Mouse (Mus musculus) liver, adult 2 months (tissue): ENCODE measurements around the gene Pet117. TPM values are rescaled to one million over a fixed set of nuclear protein-coding genes. Genes with fewer than 3 reads are reported as not detected.

ENCODE experiments used
- DNase-seq: peaks from one replicate; pipeline ENCODE4 v3.0.0-alpha.2; 2011; ENCODE audit warnings: low read depth, low spot score; ENCODE audit errors: extremely low read depth
- H3K27ac ChIP-seq: fragments of 200-500 bp; replicated peaks from 2 replicates; pipeline ENCODE4 v1.5.1; 2012; ENCODE audit warnings: low read depth, mild to moderate bottlenecking, control low read depth, inconsistent platforms, low read length; ENCODE audit not compliant: insufficient read depth
- H3K27me3 ChIP-seq: fragments of 200-500 bp; 2 replicates; pipeline ENCODE4 v1.6.1; 2012; ENCODE audit warnings: mild to moderate bottlenecking, moderate library complexity, low read length, inconsistent platforms; ENCODE audit not compliant: control insufficient read depth, insufficient read depth
- H3K36me3 ChIP-seq: fragments of 200-500 bp; 2 replicates; pipeline ENCODE4 v1.6.1; 2012; ENCODE audit warnings: low read length, inconsistent platforms; ENCODE audit not compliant: control insufficient read depth, insufficient read depth
- H3K4me1 ChIP-seq: fragments of 200-500 bp; 2 replicates; pipeline ENCODE4 v1.6.1; 2011; ENCODE audit warnings: low read length; ENCODE audit not compliant: control insufficient read depth, insufficient read depth
- H3K4me3 ChIP-seq: fragments of 200-500 bp; 2 replicates; pipeline ENCODE4 v1.5.1; 2011; ENCODE audit warnings: low read depth, mild to moderate bottlenecking, control low read depth, low read length, moderate library complexity; ENCODE audit not compliant: insufficient read depth
- H3K79me2 ChIP-seq: fragments of 200-500 bp; 2 replicates; pipeline ENCODE4 v1.6.1; 2012; ENCODE audit warnings: inconsistent platforms, mild to moderate bottlenecking, low read length, moderate library complexity; ENCODE audit not compliant: control insufficient read depth, insufficient read depth
- H3K9ac ChIP-seq: fragments of 200-500 bp; 2 replicates; pipeline ENCODE4 v1.6.1; 2012; ENCODE audit warnings: low read depth, mild to moderate bottlenecking, control low read depth, inconsistent platforms, low read length
- CTCF ChIP-seq: fragments of 200-500 bp; IDR thresholded peaks from 2 replicates; pipeline ENCODE4 v1.5.1; 2011; ENCODE audit warnings: low read depth, low read length, control low read depth
- POLR2A ChIP-seq: fragments of 200-500 bp; IDR thresholded peaks from 2 replicates; pipeline ENCODE4 v1.6.1; 2011; ENCODE audit warnings: low read length, control low read depth; ENCODE audit not compliant: insufficient read depth; ENCODE audit errors: extremely low read depth
- WGBS: fragments of 180-500 bp; shearing (Covaris S2); methylation state at CpG from one replicate; pipeline ENCODE4 v1.1.7; 2018; 5-methylcytosine and 5-hydroxymethylcytosine counted together
- polyA plus RNA-seq: library from polyadenylated mRNA; depleted of rRNA; stranded (reverse); fragments of >200 nt; gene quantifications from 2 replicates; pipeline ENCODE4 v1.2.3, GENCODE M21; 2012
- total RNA-seq: library from RNA; depleted of rRNA; stranded (reverse); fragments of >200 nt; gene quantifications from 2 replicates; pipeline ENCODE4 v1.2.3, GENCODE M21; 2014

Pet117 gene
- total and polyA plus RNA-seq, 2 experiments, result not detected

DNA sequence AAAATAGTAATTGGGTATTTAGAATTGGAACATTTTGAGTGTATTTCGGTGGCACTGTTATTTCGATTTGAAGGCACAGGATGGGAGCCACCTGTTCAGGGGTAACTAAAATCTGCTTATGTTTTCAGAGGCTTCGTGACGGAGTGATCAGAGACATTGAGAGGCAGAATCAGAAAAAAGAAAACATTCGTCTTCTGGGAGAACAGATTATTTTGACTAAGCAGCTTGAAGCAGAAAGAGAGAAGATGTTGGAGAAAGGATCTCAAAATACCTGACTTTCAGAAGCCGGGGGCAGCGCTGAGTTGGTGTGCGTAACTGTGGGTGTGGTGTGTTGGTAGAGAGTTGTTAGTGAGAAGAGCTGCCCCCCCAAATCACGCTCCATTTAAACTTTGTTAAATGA is 4.3 kb downstream of the Pet117 start:
- Histone ChIP-seq H3K27me3 (no peaks in the 10 kb centered on the region), H3K4me1 (peaks cover 8% of the 10 kb centered on the region), H3K4me3 (no peak overlapping the region), H3K9ac (no peak overlapping the region), H3K27ac (no peak overlapping the region), H3K36me3 (peaks cover 23% of the 10 kb centered on the region), H3K79me2 (peaks cover 5% of the 10 kb centered on the region; the same call in 1 of the 2 replicates)
- WGBS, result 96% methylated on average over 9 of the region's 9 CpGs
- TF ChIP-seq CTCF (no peak), POLR2A (no peak)
- DNase-seq, result no peak

- Histone ChIP-seq H3K27ac (no peak overlapping the region), H3K27me3 (no peaks in the 10 kb centered on the region), H3K4me3 (no peak overlapping the region), H3K4me1 (peaks cover 2% of the 10 kb centered on the region), H3K9ac (no peak overlapping the region), H3K36me3 (peaks cover 34% of the 10 kb centered on the region), H3K79me2 (peaks cover 5% of the 10 kb centered on the region; the same call in 1 of the 2 replicates)
- no peak for DNase-seq
- TF ChIP-seq CTCF, result no peak
- 91% methylated on average over 10 of the region's 10 CpGs for WGBS
Measured at GRCm38 (mm10) chr2:144375063-144375703, 6.4 kb downstream of the Pet117 start.

DNA sequence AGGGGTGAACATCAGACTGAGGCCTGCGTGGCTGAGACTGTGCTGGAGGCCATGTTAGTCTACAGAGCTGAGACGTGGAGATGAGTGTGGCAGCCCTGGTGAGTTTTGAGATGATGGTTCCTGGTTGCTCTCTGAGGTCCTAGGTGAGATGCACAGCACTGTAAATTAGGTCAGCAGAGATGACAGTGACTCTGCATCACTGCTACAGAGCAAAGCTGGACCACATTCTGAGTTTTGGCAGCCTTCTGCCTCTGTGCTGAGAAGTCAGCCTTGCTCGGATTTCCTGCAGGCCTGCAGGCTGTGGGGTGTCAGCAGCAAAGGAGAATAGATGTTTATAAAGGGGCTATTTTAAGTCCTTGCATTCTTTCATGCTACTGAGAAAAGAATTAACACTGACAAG is 12.5 kb downstream of the Pet117 start:
- Histone ChIP-seq H3K27me3 (no peaks in the 10 kb centered on the region), H3K4me1 (no peaks in the 10 kb centered on the region), H3K4me3 (no peak overlapping the region), H3K36me3 (peaks cover 60% of the 10 kb centered on the region), H3K27ac (no peak overlapping the region), H3K9ac (no peak overlapping the region), H3K79me2 (no peaks in the 10 kb centered on the region; the same call in 1 of the 2 replicates)
- TF ChIP-seq CTCF, result no peak
- TF ChIP-seq POLR2A, result no peak
- no peak for DNase-seq
- 92% methylated on average over 3 of the region's 3 CpGs for WGBS

- 92% methylated on average over 4 of the region's 4 CpGs for WGBS
- TF ChIP-seq POLR2A (no peak), CTCF (no peak)
- no peaks in the 10 kb centered on the region for H3K27me3 ChIP-seq
- H3K79me2 ChIP-seq, result no peaks in the 10 kb centered on the region; the same call in 1 of the 2 replicates
- DNase-seq, result no peak
- no peak overlapping the region for H3K4me3 ChIP-seq
- peaks cover 58% of the 10 kb centered on the region for H3K36me3 ChIP-seq
- H3K27ac ChIP-seq, result no peak overlapping the region
- no peak overlapping the region for H3K9ac ChIP-seq
- H3K4me1 ChIP-seq, result no peaks in the 10 kb centered on the region
Measured at GRCm38 (mm10) chr2:144381741-144382140, 12.9 kb downstream of the Pet117 start.

- peaks cover 53% of the 10 kb centered on the region for H3K36me3 ChIP-seq
- H3K27me3 ChIP-seq, result no peaks in the 10 kb centered on the region
- no peak for DNase-seq
- peaks cover 3% of the 10 kb centered on the region; the same call in 1 of the 2 replicates for H3K4me1 ChIP-seq
- TF ChIP-seq POLR2A (no peak), CTCF (no peak)
- 86% methylated on average over 7 of the region's 7 CpGs for WGBS
- H3K9ac ChIP-seq, result no peak overlapping the region
- H3K27ac ChIP-seq, result no peak overlapping the region
- no peak overlapping the region for H3K4me3 ChIP-seq
- no peaks in the 10 kb centered on the region; the same call in 1 of the 2 replicates for H3K79me2 ChIP-seq
Measured at GRCm38 (mm10) chr2:144382624-144383138, 13.9 kb downstream of the Pet117 start.

GRCm38 (mm10) chr2:144386296-144386695 is 17.5 kb downstream of the Pet117 start:
- no peak overlapping the region for H3K4me3 ChIP-seq
- H3K27me3 ChIP-seq, result no peaks in the 10 kb centered on the region
- H3K9ac ChIP-seq, result no peak overlapping the region
- no peak for DNase-seq
- H3K79me2 ChIP-seq, result no peaks in the 10 kb centered on the region; the same call in 1 of the 2 replicates
- peaks cover 44% of the 10 kb centered on the region for H3K36me3 ChIP-seq
- 93% methylated on average over 2 of the region's 2 CpGs for WGBS
- H3K27ac ChIP-seq, result no peak overlapping the region
- H3K4me1 ChIP-seq, result peaks cover 11% of the 10 kb centered on the region
- no peak for TF ChIP-seq CTCF
- no peak for TF ChIP-seq POLR2A
